Mouse (Mus musculus): Measurements from ENCODE around the gene Bicra. TPM values are rescaled to one million over a fixed set of nuclear protein-coding genes. Genes with fewer than 3 reads are reported as not detected.

The Bicra gene
- total and polyA plus RNA-seq, 2 experiments from 2014 or later, result 2.4 to 7.2 TPM

GRCm38 (mm10) chr7:16005020-16005419, 42.7 kb downstream of the Bicra start:
- no peak overlapping the region for H3K4me2 ChIP-seq (ENCODE audit: low read depth, low read length)
- H3K27me3 ChIP-seq (ENCODE audit: control insufficient read depth, insufficient read depth, low read length), result no peaks in the 10 kb centered on the region
- H3K9me3 ChIP-seq (replicated peaks; ENCODE audit: control insufficient read depth, low read length), result no peaks in the 10 kb centered on the region
- H3K4me1 ChIP-seq (ENCODE audit: control insufficient read depth, insufficient read depth), result peaks cover 29% of the 10 kb centered on the region
- no peak for ATAC-seq (ENCODE audit: insufficient read depth, low read depth)
- 71% methylated on average over 3 of the region's 3 CpGs for WGBS
- no peak overlapping the region for H3K9ac ChIP-seq (replicated peaks; ENCODE audit: low read depth, low read length)
- H3K36me3 ChIP-seq (replicated peaks; ENCODE audit: control insufficient read depth, insufficient read depth, low read length), result no peaks in the 10 kb centered on the region
- DNase-seq (ENCODE audit: low spot score), result no peak
- no peak overlapping the region for H3K27ac ChIP-seq (ENCODE audit: low read depth)
- TF ChIP-seq CTCF (IDR thresholded peaks at IDR 0.05; ENCODE audit: low read depth), result no peak
- no peak for TF ChIP-seq EP300 (IDR thresholded peaks at IDR 0.05; ENCODE audit: low read depth)
- H3K4me3 ChIP-seq (ENCODE audit: low read depth, low read length), result no peak overlapping the region

DNA sequence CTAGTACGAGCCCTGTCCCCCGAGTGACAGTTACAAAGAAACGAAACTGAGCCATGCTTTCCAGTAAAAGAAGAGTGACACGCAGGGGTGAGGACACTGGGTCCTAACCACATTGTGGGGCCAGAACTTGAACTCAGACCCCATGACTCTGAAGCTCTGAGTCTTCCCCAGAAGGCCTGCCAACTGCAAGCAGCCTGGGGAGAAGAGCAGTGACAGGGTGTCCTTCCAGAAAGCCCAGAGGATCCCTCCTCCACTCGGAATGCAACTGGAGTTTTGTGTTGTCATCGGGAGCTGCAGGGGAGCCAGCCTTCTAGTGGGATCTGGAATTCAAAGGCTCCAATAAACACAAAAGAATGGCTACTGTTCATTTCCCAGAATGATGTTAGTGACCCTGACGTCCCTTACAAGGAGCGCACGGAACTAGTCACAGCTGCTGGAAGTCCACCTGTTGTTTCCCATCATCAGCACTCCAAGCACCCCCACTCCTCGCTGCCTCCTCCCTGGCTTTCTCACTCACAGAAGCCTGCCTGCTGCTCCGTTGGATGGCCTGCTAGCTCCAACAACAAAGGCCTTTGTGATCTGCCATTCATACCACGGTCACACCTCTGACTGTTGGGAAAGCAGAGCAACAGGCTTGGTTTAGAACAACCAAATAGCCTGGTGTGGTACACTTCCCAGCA, 43.4 kb downstream of the Bicra start:
- Histone ChIP-seq H3K4me1 (ENCODE audit: control insufficient read depth, insufficient read depth) (peaks cover 30% of the 10 kb centered on the region), H3K4me2 (ENCODE audit: low read depth, low read length) (no peak overlapping the region), H3K27ac (ENCODE audit: low read depth) (no peak overlapping the region), H3K9ac (replicated peaks; ENCODE audit: low read depth, low read length) (no peak overlapping the region), H3K9me3 (replicated peaks; ENCODE audit: control insufficient read depth, low read length) (no peaks in the 10 kb centered on the region), H3K36me3 (replicated peaks; ENCODE audit: control insufficient read depth, insufficient read depth, low read length) (peaks cover 1% of the 10 kb centered on the region; the same call in 1 of the 2 replicates), H3K4me3 (ENCODE audit: low read depth, low read length) (no peak overlapping the region), H3K27me3 (ENCODE audit: control insufficient read depth, insufficient read depth, low read length) (no peaks in the 10 kb centered on the region)
- DNase-seq (ENCODE audit: low spot score) (no peak), ATAC-seq (ENCODE audit: insufficient read depth, low read depth) (no peak)
- TF ChIP-seq CTCF (IDR thresholded peaks at IDR 0.05; ENCODE audit: low read depth) (no peak), EP300 (IDR thresholded peaks at IDR 0.05; ENCODE audit: low read depth) (no peak)
- WGBS, result 67% methylated on average over 12 of the region's 12 CpGs

GRCm38 (mm10) chr7:16003032-16003431, 44.7 kb downstream of the Bicra start:
- no peaks in the 10 kb centered on the region for H3K9me3 ChIP-seq (replicated peaks; ENCODE audit: control insufficient read depth, low read length)
- TF ChIP-seq EP300 (IDR thresholded peaks at IDR 0.05; ENCODE audit: low read depth) (no peak), CTCF (IDR thresholded peaks at IDR 0.05; ENCODE audit: low read depth) (no peak)
- peak overlapping the region; percentile 87 for H3K27ac ChIP-seq (ENCODE audit: low read depth)
- no peak overlapping the region for H3K9ac ChIP-seq (replicated peaks; ENCODE audit: low read depth, low read length)
- H3K4me3 ChIP-seq (ENCODE audit: low read depth, low read length), result no peak overlapping the region
- DNase-seq (ENCODE audit: low spot score) (no peak), ATAC-seq (ENCODE audit: insufficient read depth, low read depth) (no peak)
- WGBS, result 59% methylated on average over 4 of the region's 4 CpGs
- H3K4me1 ChIP-seq (ENCODE audit: control insufficient read depth, insufficient read depth), result peaks cover 30% of the 10 kb centered on the region
- no peak overlapping the region for H3K4me2 ChIP-seq (ENCODE audit: low read depth, low read length)
- H3K27me3 ChIP-seq (ENCODE audit: control insufficient read depth, insufficient read depth, low read length), result no peaks in the 10 kb centered on the region
- H3K36me3 ChIP-seq (replicated peaks; ENCODE audit: control insufficient read depth, insufficient read depth, low read length), result peaks cover 6% of the 10 kb centered on the region

DNA sequence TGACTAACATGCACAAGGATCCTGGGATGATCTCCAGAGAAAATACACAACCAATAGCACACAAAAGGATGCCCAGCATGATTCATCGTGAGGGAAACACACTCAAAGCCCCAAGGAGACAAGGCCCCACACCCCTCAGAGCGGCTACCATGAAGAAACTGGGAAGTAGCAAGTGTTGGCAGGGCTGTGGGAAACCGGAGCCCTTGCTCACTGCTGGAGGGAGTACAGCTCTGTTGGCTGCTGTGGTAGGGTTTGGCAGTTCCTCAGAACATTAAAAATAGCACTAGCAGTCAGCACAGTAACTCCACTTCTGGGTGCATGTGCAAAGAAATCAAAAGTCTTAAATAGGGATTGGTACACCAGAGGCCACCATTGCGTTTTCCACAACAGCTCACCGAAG, 45.5 kb downstream of the Bicra start:
- WGBS, result 23% methylated on average over 5 of the region's 5 CpGs
- Histone ChIP-seq H3K4me3 (ENCODE audit: low read depth, low read length) (no peak overlapping the region), H3K27ac (ENCODE audit: low read depth) (peak overlapping the region; percentile 87), H3K4me2 (ENCODE audit: low read depth, low read length) (peak overlapping the region; percentile 9; the same call in 1 of the 2 replicates), H3K9ac (replicated peaks; ENCODE audit: low read depth, low read length) (0 out of 2 replicates have a peak overlapping the region, but pooled peaks have one; percentile 20), H3K4me1 (ENCODE audit: control insufficient read depth, insufficient read depth) (peaks cover 30% of the 10 kb centered on the region), H3K36me3 (replicated peaks; ENCODE audit: control insufficient read depth, insufficient read depth, low read length) (peaks cover 14% of the 10 kb centered on the region), H3K27me3 (ENCODE audit: control insufficient read depth, insufficient read depth, low read length) (no peaks in the 10 kb centered on the region), H3K9me3 (replicated peaks; ENCODE audit: control insufficient read depth, low read length) (no peaks in the 10 kb centered on the region)
- TF ChIP-seq CTCF (IDR thresholded peaks at IDR 0.05; ENCODE audit: low read depth) (no peak), EP300 (IDR thresholded peaks at IDR 0.05; ENCODE audit: low read depth) (no peak)
- ATAC-seq (ENCODE audit: insufficient read depth, low read depth) (peak; percentile 90), DNase-seq (ENCODE audit: low spot score) (peak; percentile 84)

- 94% methylated on average over 1 of the region's 1 CpGs for WGBS
- TF ChIP-seq EP300 (IDR thresholded peaks at IDR 0.05; ENCODE audit: low read depth) (no peak), CTCF (IDR thresholded peaks at IDR 0.05; ENCODE audit: low read depth) (no peak)
- Histone ChIP-seq H3K36me3 (replicated peaks; ENCODE audit: control insufficient read depth, insufficient read depth, low read length) (peaks cover 19% of the 10 kb centered on the region), H3K4me3 (ENCODE audit: low read depth, low read length) (no peak overlapping the region), H3K4me2 (ENCODE audit: low read depth, low read length) (no peak overlapping the region), H3K9ac (replicated peaks; ENCODE audit: low read depth, low read length) (no peak overlapping the region), H3K27ac (ENCODE audit: low read depth) (peak overlapping the region; percentile 87), H3K4me1 (ENCODE audit: control insufficient read depth, insufficient read depth) (peaks cover 30% of the 10 kb centered on the region), H3K9me3 (replicated peaks; ENCODE audit: control insufficient read depth, low read length) (no peaks in the 10 kb centered on the region), H3K27me3 (ENCODE audit: control insufficient read depth, insufficient read depth, low read length) (no peaks in the 10 kb centered on the region)
- DNase-seq (ENCODE audit: low spot score), result no peak
- no peak for ATAC-seq (ENCODE audit: insufficient read depth, low read depth)
Observed at GRCm38 (mm10) chr7:16001691-16002090, 46.0 kb downstream of the Bicra start.

DNA sequence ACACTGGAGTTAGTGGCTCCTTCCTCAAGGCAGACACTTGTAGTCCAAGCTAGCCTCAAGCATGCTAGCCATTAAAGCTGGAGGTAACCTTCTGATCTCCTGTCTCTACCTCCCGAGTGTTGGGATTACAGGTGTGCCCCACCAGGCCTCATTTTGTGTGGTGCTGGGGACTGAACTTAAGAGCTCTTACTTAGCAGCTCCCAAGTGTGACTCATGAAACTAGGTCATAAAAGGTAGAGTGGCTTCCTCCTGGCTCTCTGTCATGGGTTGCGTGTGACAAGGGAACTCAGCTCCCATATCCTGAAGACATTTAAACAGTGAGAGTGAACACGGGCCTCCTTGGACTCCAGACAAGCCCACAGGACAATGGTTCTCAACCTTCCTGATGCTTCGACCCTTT, 53.9 kb downstream of the Bicra start:
- H3K4me1 ChIP-seq (ENCODE audit: control insufficient read depth, insufficient read depth), result no peaks in the 10 kb centered on the region

More for the DNA sequence above, 53.9 kb downstream of the Bicra start:
- TF ChIP-seq EP300 (IDR thresholded peaks at IDR 0.05; ENCODE audit: low read depth), result no peak
- no peak for TF ChIP-seq CTCF (IDR thresholded peaks at IDR 0.05; ENCODE audit: low read depth)
- ATAC-seq (ENCODE audit: insufficient read depth, low read depth) (no peak), DNase-seq (ENCODE audit: low spot score) (no peak)
- H3K4me2 ChIP-seq (ENCODE audit: low read depth, low read length), result no peak overlapping the region
- no peak overlapping the region for H3K27ac ChIP-seq (ENCODE audit: low read depth)
- no peaks in the 10 kb centered on the region for H3K9me3 ChIP-seq (replicated peaks; ENCODE audit: control insufficient read depth, low read length)
- H3K4me3 ChIP-seq (ENCODE audit: low read depth, low read length), result no peak overlapping the region
- H3K9ac ChIP-seq (replicated peaks; ENCODE audit: low read depth, low read length), result no peak overlapping the region
- no peaks in the 10 kb centered on the region for H3K27me3 ChIP-seq (ENCODE audit: control insufficient read depth, insufficient read depth, low read length)
- H3K36me3 ChIP-seq (replicated peaks; ENCODE audit: control insufficient read depth, insufficient read depth, low read length), result peaks cover 68% of the 10 kb centered on the region
- WGBS, result 96% methylated on average over 4 of the region's 4 CpGs

Data from heart, postnatal 0 days (tissue).